Mouse (Mus musculus) mesoderm, embryonic 11.5 days (tissue): ENCODE data around the gene Slc35c2.

ENCODE experiments used
- DNase-seq: peaks from one replicate; pipeline ENCODE4 v3.0.0-alpha.2; 2012; ENCODE audit warnings: low read depth, low spot score

Gene Slc35c2

GRCm38 (mm10) chr2:165239533-165240144 lies 48.0 kb downstream of the Slc35c2 start:
- DNase-seq, result no peak

- no peak for DNase-seq
Observed at GRCm38 (mm10) chr2:165238416-165239145, 49.1 kb downstream of the Slc35c2 start.

GRCm38 (mm10) chr2:165234613-165235291 lies 52.9 kb downstream of the Slc35c2 start, which contains the start of gene Cdh22:
Gene Cdh22, minus strand, starts transcription at chr2:165234853.
- DNase-seq, result peak; percentile 78

GRCm38 (mm10) chr2:165234291-165234612 lies 53.4 kb downstream of the Slc35c2 start:
- DNase-seq, result no peak

- DNase-seq, result peak; percentile 51
Observed at GRCm38 (mm10) chr2:165233491-165234290, 54.0 kb downstream of the Slc35c2 start.

GRCm38 (mm10) chr2:165229050-165229449 lies 58.6 kb downstream of the Slc35c2 start:
- DNase-seq, result no peak
